Mouse (Mus musculus): ENCODE results near the gene Bach2.

Gene Bach2

DNA sequence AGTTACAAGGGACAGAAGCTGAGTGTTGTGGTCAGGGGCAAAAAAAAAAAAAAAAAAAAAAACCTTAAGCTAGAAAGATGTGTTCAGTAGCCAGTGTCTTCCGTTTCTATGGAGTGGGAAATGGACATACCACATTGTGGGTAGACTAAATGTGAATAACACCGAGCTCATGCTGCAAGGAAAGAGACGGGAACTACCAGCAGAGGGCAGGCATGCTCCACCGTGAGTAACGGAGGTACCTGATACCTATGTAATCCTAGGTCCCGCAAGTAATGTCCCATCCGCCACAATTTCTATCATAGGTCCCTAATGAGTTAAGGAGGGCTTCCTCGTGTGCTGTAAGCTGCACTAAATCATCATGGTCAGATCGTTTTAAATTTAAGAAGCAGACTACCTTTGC is 348.0 kb downstream of the Bach2 start:
- no peak for DNase-seq

GRCm38 (mm10) chr4:32587543-32587942 is 348.9 kb downstream of the Bach2 start:
- no peak for DNase-seq

- no peak for DNase-seq
Measured at GRCm38 (mm10) chr4:32588237-32588636, 349.6 kb downstream of the Bach2 start.

DNA sequence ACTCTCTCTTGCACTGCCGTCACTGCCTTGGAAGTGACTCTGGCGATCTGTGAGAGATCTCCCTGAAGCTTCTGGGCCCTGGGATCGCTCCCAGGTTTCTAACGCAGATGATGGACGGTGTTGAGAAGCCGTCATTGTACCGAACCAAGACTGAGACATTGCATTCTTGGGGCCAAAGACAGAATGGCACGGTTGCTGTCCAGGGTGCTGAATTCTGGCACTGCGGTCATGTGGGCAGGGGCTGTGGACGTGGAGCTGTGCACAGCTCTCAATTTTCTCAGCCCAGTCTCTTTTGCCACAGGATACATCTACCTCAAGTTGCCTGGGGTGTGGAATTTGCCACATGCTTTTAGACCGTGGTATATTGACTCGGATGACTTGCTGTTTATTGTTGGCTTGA is 362.5 kb downstream of the Bach2 start:
- no peak for DNase-seq

GRCm38 (mm10) chr4:32602660-32603059 is 364.1 kb downstream of the Bach2 start, which contains the start of gene Gja10:
TSS of gene Gja10 (minus strand) at chr4:32602760.
- DNase-seq = no peak

DNA sequence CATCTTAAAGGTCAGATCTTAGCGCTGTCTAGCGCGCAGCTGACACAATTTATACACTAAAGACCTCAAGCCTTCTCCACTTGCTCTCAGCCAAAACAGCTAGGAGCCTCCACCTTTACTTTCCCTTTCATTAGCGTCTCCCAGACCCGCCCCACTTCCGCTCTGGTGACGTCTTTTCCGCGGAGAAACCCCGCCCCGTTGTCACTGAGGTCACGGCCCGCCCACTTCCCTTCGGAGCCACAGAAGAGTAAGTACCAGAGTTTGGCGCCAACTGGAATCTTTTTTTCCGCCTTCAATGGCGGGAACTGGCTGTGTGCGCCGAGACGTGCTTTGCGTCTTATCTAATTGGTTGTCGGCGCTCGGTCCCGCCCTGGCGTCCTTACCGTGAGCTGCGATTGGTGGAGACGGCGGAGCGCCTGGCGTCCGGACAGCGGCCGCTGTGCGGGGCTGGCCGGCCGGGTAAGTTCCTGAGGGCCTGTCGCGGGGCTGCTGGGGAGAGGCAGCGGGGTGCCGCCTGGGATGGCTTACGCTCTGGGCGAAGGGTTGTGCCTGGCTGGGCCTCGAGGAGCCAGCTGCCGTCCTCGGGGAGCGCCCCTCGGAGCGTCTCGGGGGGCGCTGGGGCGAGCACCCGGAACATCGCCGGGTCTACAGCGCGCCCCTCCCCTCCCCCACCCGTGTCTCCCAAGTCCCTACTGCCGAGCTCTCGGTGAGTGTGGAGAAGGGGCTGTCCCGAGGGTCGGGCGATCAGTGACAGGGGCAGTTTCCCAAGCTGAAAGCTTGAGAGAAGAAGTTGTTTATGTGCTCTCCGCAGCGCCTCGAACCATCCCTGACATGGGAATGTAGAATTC is 376.7 kb downstream of the Bach2 start, which contains the start of gene Casp8ap2:
Casp8ap2 (plus strand) TSS at position 418 of the 848 bp plus-strand sequence.
- DNase-seq = peak; percentile 100

DNA sequence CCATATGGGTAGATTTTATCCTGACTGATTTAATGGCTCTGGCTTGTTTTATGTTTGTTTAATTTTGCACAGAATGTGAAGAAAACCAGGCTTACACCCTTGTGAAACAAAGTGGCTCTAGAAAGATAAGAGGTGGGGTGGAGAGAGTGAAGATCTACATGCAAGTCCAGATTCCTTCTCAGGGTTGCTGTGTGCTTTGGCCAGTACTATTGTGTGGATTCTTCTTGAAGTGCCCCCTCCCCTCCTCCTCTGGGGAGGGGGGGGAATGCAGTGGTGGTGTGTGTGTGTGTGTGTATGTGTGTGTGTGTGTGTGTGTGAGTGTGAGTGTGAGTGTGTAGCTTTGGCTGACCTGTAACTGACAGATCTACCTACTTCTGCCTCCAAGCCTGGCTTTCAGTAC is 383.0 kb downstream of the Bach2 start:
- no peak for DNase-seq

All from cerebellum, adult 11-12 months (tissue).